ENCODE assay signal across 8 mouse cellular contexts in genomic region chr17:80946091-80946885, GRCm38 (mm10). TPM values are rescaled to one million over a fixed set of nuclear protein-coding genes. Genes with fewer than 3 reads are reported as not detected.
DNase-seq lines count a peak whose midpoint lies in the region; ATAC-seq and TF ChIP-seq lines count a peak whose summit lies in the region.

No protein-coding gene starts in this region.

- TF ChIP-seq CTCF in forebrain, postnatal 0 days (IDR thresholded peaks at IDR 0.05; ENCODE audit: low read depth) = no peak
- TF ChIP-seq CTCF in stomach, postnatal 0 days (IDR thresholded peaks at IDR 0.05; ENCODE audit: low read depth) = no peak

- WGBS in limb, embryonic 13.5 days = 84% methylated on average over 5 of the region's 5 CpGs
- 83% methylated on average over 5 of the region's 5 CpGs for WGBS in limb, embryonic 10.5 days
- 26% methylated on average over 5 of the region's 5 CpGs for WGBS in forebrain, postnatal 0 days
- WGBS in midbrain, embryonic 16.5 days = 60% methylated on average over 5 of the region's 5 CpGs
- 67% methylated on average over 5 of the region's 5 CpGs for WGBS in stomach, postnatal 0 days

- ATAC-seq in limb, embryonic 13.5 days (ENCODE audit: low FRiP score, low read depth) = no peak
- no peak for ATAC-seq in forebrain, postnatal 0 days
- no peak for ATAC-seq in midbrain, embryonic 16.5 days
- no peak for ATAC-seq in stomach, postnatal 0 days (ENCODE audit: low FRiP score, low TSS enrichment)

- peaks cover 44% of the 10 kb centered on the region for H3K27me3 ChIP-seq in limb, embryonic 13.5 days
- H3K27me3 ChIP-seq in limb, embryonic 10.5 days (ENCODE audit: low read depth, poor library complexity, severe bottlenecking) = peaks cover 61% of the 10 kb centered on the region
- H3K27me3 ChIP-seq in forebrain, postnatal 0 days (ENCODE audit: insufficient read depth, low read length) = no peaks in the 10 kb centered on the region
- H3K27me3 ChIP-seq in midbrain, embryonic 16.5 days (ENCODE audit: control insufficient read depth, insufficient read depth, low read depth, low read length) = no peaks in the 10 kb centered on the region
- no peaks in the 10 kb centered on the region for H3K27me3 ChIP-seq in stomach, postnatal 0 days (ENCODE audit: control insufficient read depth, insufficient read depth, low read length)

- no peaks in the 10 kb centered on the region for H3K36me3 ChIP-seq in limb, embryonic 13.5 days
- H3K36me3 ChIP-seq in limb, embryonic 10.5 days = no peaks in the 10 kb centered on the region
- H3K36me3 ChIP-seq in forebrain, postnatal 0 days (ENCODE audit: insufficient read depth) = no peaks in the 10 kb centered on the region
- no peaks in the 10 kb centered on the region for H3K36me3 ChIP-seq in midbrain, embryonic 16.5 days (ENCODE audit: control insufficient read depth, insufficient read depth, low read length)
- no peaks in the 10 kb centered on the region for H3K36me3 ChIP-seq in stomach, postnatal 0 days (ENCODE audit: control insufficient read depth, insufficient read depth, low read length)

- peak overlapping the region; percentile 21; the same call in 1 of the 2 replicates for H3K4me3 ChIP-seq in limb, embryonic 13.5 days
- H3K4me3 ChIP-seq in limb, embryonic 10.5 days = no peak overlapping the region
- H3K4me3 ChIP-seq in forebrain, postnatal 0 days (ENCODE audit: low read depth, low read length) = peak overlapping the region; percentile 39
- H3K4me3 ChIP-seq in midbrain, embryonic 16.5 days (ENCODE audit: low read depth, low read length) = peak overlapping the region; percentile 43
- H3K4me3 ChIP-seq in stomach, postnatal 0 days (ENCODE audit: low read depth, low read length) = no peak overlapping the region

- no peaks in the 10 kb centered on the region; the same call in 1 of the 2 replicates for H3K4me1 ChIP-seq in limb, embryonic 13.5 days
- H3K4me1 ChIP-seq in limb, embryonic 10.5 days = peaks cover 11% of the 10 kb centered on the region
- H3K4me1 ChIP-seq in forebrain, postnatal 0 days (ENCODE audit: insufficient read depth) = no peaks in the 10 kb centered on the region
- peaks cover 12% of the 10 kb centered on the region; the same call in 1 of the 2 replicates for H3K4me1 ChIP-seq in midbrain, embryonic 16.5 days (ENCODE audit: control insufficient read depth, insufficient read depth, low read length)
- no peaks in the 10 kb centered on the region for H3K4me1 ChIP-seq in stomach, postnatal 0 days (replicated peaks; ENCODE audit: control insufficient read depth, insufficient read depth)

- TF ChIP-seq EP300 in stomach, postnatal 0 days (optimal IDR thresholded peaks at IDR 0.05) = no peak

- H3K9me3 ChIP-seq in limb, embryonic 13.5 days = no peaks in the 10 kb centered on the region
- no peaks in the 10 kb centered on the region for H3K9me3 ChIP-seq in limb, embryonic 10.5 days (replicated peaks)
- no peaks in the 10 kb centered on the region for H3K9me3 ChIP-seq in forebrain, postnatal 0 days (ENCODE audit: low read length)
- H3K9me3 ChIP-seq in midbrain, embryonic 16.5 days (replicated peaks; ENCODE audit: control insufficient read depth, low read length, poor library complexity, severe bottlenecking) = no peaks in the 10 kb centered on the region
- no peaks in the 10 kb centered on the region for H3K9me3 ChIP-seq in stomach, postnatal 0 days (ENCODE audit: control insufficient read depth, low read length)

- DNase-seq in limb, embryonic 10.5 days (ENCODE audit: low spot score) = no peak
- DNase-seq in cerebellum, adult 9-11 months = peak; percentile 87
- peak; percentile 29 for DNase-seq in forebrain, postnatal 0 days
- no peak for DNase-seq in thymus, postnatal 0 days (ENCODE audit: low spot score)
- DNase-seq in stomach, postnatal 0 days (ENCODE audit: low spot score) = no peak
- DNase-seq in adrenal gland, postnatal 36 days = no peak

- H3K27ac ChIP-seq in limb, embryonic 13.5 days = no peak overlapping the region
- H3K27ac ChIP-seq in limb, embryonic 10.5 days = no peak overlapping the region
- H3K27ac ChIP-seq in forebrain, postnatal 0 days (ENCODE audit: low read depth, low read length) = no peak overlapping the region
- H3K27ac ChIP-seq in midbrain, embryonic 16.5 days (ENCODE audit: low read length) = no peak overlapping the region
- no peak overlapping the region for H3K27ac ChIP-seq in stomach, postnatal 0 days (replicated peaks)

- no peak overlapping the region for H3K9ac ChIP-seq in limb, embryonic 13.5 days
- peak overlapping the region; percentile 44 for H3K9ac ChIP-seq in forebrain, postnatal 0 days
- H3K9ac ChIP-seq in midbrain, embryonic 16.5 days (ENCODE audit: low read depth, low read length) = 0 out of 2 replicates have a peak overlapping the region, but pooled peaks have one; percentile 38
- no peak overlapping the region for H3K9ac ChIP-seq in stomach, postnatal 0 days (ENCODE audit: low read length)

- peak overlapping the region; percentile 23 for H3K4me2 ChIP-seq in limb, embryonic 13.5 days (replicated peaks)
- peak overlapping the region; percentile 54 for H3K4me2 ChIP-seq in forebrain, postnatal 0 days (ENCODE audit: low read depth)
- H3K4me2 ChIP-seq in midbrain, embryonic 16.5 days (ENCODE audit: low read length) = peak overlapping the region; percentile 70
- no peak overlapping the region for H3K4me2 ChIP-seq in stomach, postnatal 0 days (replicated peaks; ENCODE audit: low read depth)

RNA-seq across cellular contexts. Expression of gene Tmem178, which starts 1.9 kb away (rescaled TPM):
- polyA plus RNA-seq in limb, embryonic 13.5 days (2015; fragmentation: Nextera tagmentation; extraction: Ambion mirVana) = 8.6 and 9.1 TPM in 2 replicates
- 3.1 and 5.5 TPM in 2 replicates for polyA plus RNA-seq in limb, embryonic 10.5 days (2016; fragmentation: Nextera tagmentation; extraction: Ambion mirVana)
- 33.3 and 35.2 TPM in 2 replicates for total RNA-seq in forebrain, postnatal 0 days (2014; rRNA removed)
- 34.0 and 34.6 TPM in 2 replicates for polyA plus RNA-seq in forebrain, postnatal 0 days (2015; fragmentation: Nextera tagmentation; extraction: Ambion mirVana)
- polyA plus RNA-seq in midbrain, embryonic 16.5 days (2015; fragmentation: Nextera tagmentation; extraction: Ambion mirVana) = 20.8 and 23.9 TPM in 2 replicates
- 0.12 and 0.29 TPM in 2 replicates for polyA plus RNA-seq in thymus, postnatal 0 days (2015; fragmentation: Nextera tagmentation; extraction: Ambion mirVana)
- polyA plus RNA-seq in stomach, postnatal 0 days (2015; fragmentation: Nextera tagmentation; extraction: Ambion mirVana) = 1.8 and 2.0 TPM in 2 replicates
- 10 to 100 TPM in 1 of 2 experiments, 1 to 10 TPM in 1; 7.6 to 12.2 TPM for total RNA-seq in adrenal gland, postnatal 36 days (2021)

Comparison
In these comparisons a context has a peak if more than half of its experiments do, and no peak if none do; other contexts are left out.
1. H3K4me3 ChIP-seq: peak in limb, embryonic 13.5 days (single experiment), forebrain, postnatal 0 days (single experiment) and midbrain, embryonic 16.5 days (single experiment); none in limb, embryonic 10.5 days (single experiment) and stomach, postnatal 0 days (single experiment).
2. H3K9ac ChIP-seq: peak in forebrain, postnatal 0 days (single experiment) and midbrain, embryonic 16.5 days (single experiment); none in limb, embryonic 13.5 days (single experiment) and stomach, postnatal 0 days (single experiment).
3. DNase-seq: peak in cerebellum, adult 9-11 months (single experiment) and forebrain, postnatal 0 days (single experiment); none in limb, embryonic 10.5 days (single experiment), thymus, postnatal 0 days (single experiment), stomach, postnatal 0 days (single experiment) and adrenal gland, postnatal 36 days (0 of 2).